Mouse (Mus musculus) megakaryocyte, embryonic 14.5 days (primary cell): Measurements from ENCODE around the gene Zfp719. TPM values are rescaled to one million over a fixed set of nuclear protein-coding genes. Genes with fewer than 3 reads are reported as not detected.

Source experiments
- H3K27me3 ChIP-seq: replicated peaks from 2 replicates; pipeline ENCODE3; 2012; ENCODE audit warnings: inconsistent platforms
- H3K36me3 ChIP-seq: replicated peaks from 2 replicates; pipeline ENCODE3; 2012; ENCODE audit warnings: low read length, inconsistent platforms, mixed read lengths
- H3K4me1 ChIP-seq: 2 replicates; pipeline ENCODE4 v1.6.1; 2012; ENCODE audit warnings: inconsistent platforms
- H3K4me3 ChIP-seq: replicated peaks from 2 replicates; pipeline ENCODE3; 2012; ENCODE audit warnings: moderate library complexity, mild to moderate bottlenecking, inconsistent platforms
- H3K9me3 ChIP-seq: 2 replicates; pipeline ENCODE4 v1.6.1; 2012; ENCODE audit warnings: inconsistent platforms
- FLI1 ChIP-seq: IDR thresholded peaks from 2 replicates; pipeline ENCODE4 v1.6.1; 2012; ENCODE audit warnings: low read length, inconsistent platforms, mixed read lengths
- GATA1 ChIP-seq: IDR thresholded peaks from 3 replicates; pipeline ENCODE4 v1.6.1; 2012; ENCODE audit warnings: mixed read lengths, low read length, inconsistent platforms, borderline replicate concordance
- polyA plus RNA-seq: library from polyadenylated mRNA; stranded (reverse); fragments of >175 nt; gene quantifications from 2 replicates; pipeline ENCODE4 v1.2.3, GENCODE M21; 2012; ENCODE audit warnings: low replicate concordance; ENCODE audit not compliant: insufficient read depth

The Zfp719 gene
- polyA plus RNA-seq, 1 experiment = 0.62 TPM

DNA sequence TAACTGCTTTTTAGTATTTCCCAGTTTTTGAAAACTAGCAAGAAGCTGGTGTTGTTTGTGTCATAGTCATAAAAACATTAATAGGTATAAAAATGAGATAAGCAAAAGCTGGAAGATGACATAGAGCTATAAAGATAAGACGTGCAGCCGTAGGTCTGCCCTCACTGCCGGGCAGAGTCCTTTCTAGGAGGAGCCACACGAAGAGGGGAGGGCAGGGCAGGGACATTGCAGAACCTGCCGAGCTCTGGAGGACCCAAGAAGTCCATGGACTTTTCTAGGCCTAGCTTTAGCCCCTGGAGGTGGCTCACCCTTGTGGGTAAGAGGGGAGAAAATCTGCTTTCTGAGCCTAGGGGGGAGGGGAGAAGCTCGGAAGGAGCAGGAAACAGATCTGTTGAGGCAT lies 55.1 kb downstream of the Zfp719 start, which contains the start of gene Ceacam18:
Gene Ceacam18, plus strand, starts transcription at position 208 of the 400 bp plus-strand sequence.
- Histone ChIP-seq H3K4me3 (no peak within 1 kb of the TSS), H3K4me1 (peaks cover 8% of the 10 kb centered on the region; the same call in 1 of the 2 replicates), H3K36me3 (no peaks in the 10 kb centered on the region), H3K27me3 (no peaks in the 10 kb centered on the region), H3K9me3 (no peaks in the 10 kb centered on the region)
- TF ChIP-seq GATA1 = no peak

DNA sequence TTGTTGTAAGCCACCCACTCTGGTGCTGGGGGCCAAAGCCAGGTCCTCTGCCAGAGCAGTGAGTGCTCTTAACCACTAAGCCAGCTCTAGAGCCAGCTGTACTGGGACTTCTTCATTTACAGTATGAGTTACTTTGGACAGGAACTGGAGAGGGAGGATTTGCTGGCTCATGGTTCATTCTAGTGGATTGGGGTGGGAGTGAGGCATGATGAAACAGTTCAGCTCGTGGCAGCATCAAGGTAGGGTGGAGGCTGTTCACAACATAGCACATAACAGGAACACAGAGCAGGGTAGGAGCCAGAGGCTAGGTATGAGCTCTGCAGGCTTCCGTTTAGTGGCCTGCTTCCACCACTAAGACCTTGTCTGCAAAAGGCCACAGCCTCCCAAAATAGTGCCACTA lies 56.8 kb downstream of the Zfp719 start:
- Histone ChIP-seq H3K36me3 (no peaks in the 10 kb centered on the region), H3K9me3 (no peaks in the 10 kb centered on the region), H3K27me3 (no peaks in the 10 kb centered on the region), H3K4me3 (no peak overlapping the region), H3K4me1 (peaks cover 8% of the 10 kb centered on the region; the same call in 1 of the 2 replicates)
- TF ChIP-seq GATA1 = no peak
- no peak for TF ChIP-seq FLI1

DNA sequence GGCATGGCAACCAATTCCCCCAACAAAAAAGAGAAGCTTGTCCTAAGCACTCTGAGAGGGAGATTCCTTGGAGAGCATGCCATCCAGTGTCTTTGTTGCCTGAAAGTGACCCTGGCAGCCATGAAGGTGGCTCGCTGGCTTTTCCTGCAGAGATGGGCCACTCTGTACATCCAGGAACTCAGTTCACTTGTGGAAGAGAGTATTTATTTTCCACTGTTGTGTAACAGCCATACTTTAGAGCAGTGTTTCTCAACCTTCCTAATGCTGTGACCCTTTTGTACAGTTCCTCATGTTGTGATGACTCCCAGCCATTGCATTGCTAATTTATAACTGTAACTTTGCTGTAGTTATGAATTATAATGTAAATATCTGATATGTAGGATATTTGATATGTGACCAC lies 57.7 kb downstream of the Zfp719 start:
- H3K4me3 ChIP-seq = no peak overlapping the region
- H3K9me3 ChIP-seq = no peaks in the 10 kb centered on the region
- H3K27me3 ChIP-seq = no peaks in the 10 kb centered on the region
- no peaks in the 10 kb centered on the region for H3K36me3 ChIP-seq
- peaks cover 8% of the 10 kb centered on the region; the same call in 1 of the 2 replicates for H3K4me1 ChIP-seq
- TF ChIP-seq GATA1 (no peak), FLI1 (no peak)

DNA sequence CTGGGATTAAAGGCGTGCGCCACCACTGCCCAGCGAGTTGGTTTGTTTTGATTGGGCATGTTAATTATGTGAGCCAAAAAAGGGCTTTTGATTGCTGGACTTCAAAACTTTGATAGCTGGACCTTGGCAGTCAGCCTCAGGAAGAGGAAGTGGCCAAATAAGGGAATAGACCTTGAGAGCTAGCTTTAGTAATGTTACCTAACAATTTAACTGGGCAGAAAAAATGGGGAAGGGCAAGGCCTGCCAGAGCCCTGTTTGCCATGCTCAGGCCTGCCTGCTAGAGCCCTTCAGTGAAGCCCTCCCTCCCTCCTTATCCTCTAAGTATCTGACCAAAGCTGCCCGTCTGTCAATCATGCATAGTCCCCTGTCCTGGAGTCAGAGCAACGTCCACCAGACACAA lies 63.2 kb downstream of the Zfp719 start:
- no peak for TF ChIP-seq FLI1
- Histone ChIP-seq H3K9me3 (peaks cover 3% of the 10 kb centered on the region; the same call in 1 of the 2 replicates), H3K36me3 (no peaks in the 10 kb centered on the region), H3K4me3 (no peak overlapping the region), H3K4me1 (peaks cover 7% of the 10 kb centered on the region; the same call in 1 of the 2 replicates), H3K27me3 (peaks cover 2% of the 10 kb centered on the region)

Other genes with a start within 250 kb of the Zfp719 start
- gene Siglecf, start 228.3 kb upstream of the Zfp719 start, polyA plus RNA-seq = 1.5 and 2.7 TPM in 2 replicates
- 0.10 TPM in 1 of 2 replicates, not detected in the other for gene Siglecg, start 171.4 kb upstream of the Zfp719 start, polyA plus RNA-seq
- 1.4 and 9.3 TPM in 2 replicates for gene Lim2, start 151.9 kb upstream of the Zfp719 start, polyA plus RNA-seq
- 2.9 and 10.0 TPM in 2 replicates for gene Nkg7, start 142.5 kb upstream of the Zfp719 start, polyA plus RNA-seq
- not detected in 2 replicates for gene Cldnd2, start 138.8 kb upstream of the Zfp719 start, polyA plus RNA-seq
- gene Etfb, start 135.5 kb upstream of the Zfp719 start, polyA plus RNA-seq = 68.1 and 368 TPM in 2 replicates
- gene Gm45233, start 135.5 kb upstream of the Zfp719 start, polyA plus RNA-seq = 0.75 TPM in 1 of 2 replicates, not detected in the other
- gene Vsig10l, start 116.5 kb upstream of the Zfp719 start, polyA plus RNA-seq = 3.3 and 9.4 TPM in 2 replicates
- gene Iglon5, start 89.5 kb upstream of the Zfp719 start, polyA plus RNA-seq = not detected in 2 replicates
- gene 4931406B18Rik, start 73.7 kb upstream of the Zfp719 start, polyA plus RNA-seq = not detected in 2 replicates
- gene Cd33, start 35.2 kb upstream of the Zfp719 start, polyA plus RNA-seq = 0.35 TPM in 1 of 2 replicates, not detected in the other
- not detected in 2 replicates for gene Zfp658, start 17.4 kb upstream of the Zfp719 start, polyA plus RNA-seq
- not detected in 2 replicates for gene Zfp819, start 27.6 kb downstream of the Zfp719 start, polyA plus RNA-seq
- gene Ceacam18, start 55.1 kb downstream of the Zfp719 start, polyA plus RNA-seq = 0.86 TPM in 1 of 2 replicates, not detected in the other
- not detected in 2 replicates for gene Siglece, start 80.6 kb downstream of the Zfp719 start, polyA plus RNA-seq
- gene Ctu1, start 92.4 kb downstream of the Zfp719 start, polyA plus RNA-seq = 6.6 and 15.5 TPM in 2 replicates
- gene Klk14, start 110.8 kb downstream of the Zfp719 start, polyA plus RNA-seq = not detected in 2 replicates
- not detected in 2 replicates for gene Klk13, start 133.0 kb downstream of the Zfp719 start, polyA plus RNA-seq
- not detected in 2 replicates for gene Klk12, start 189.3 kb downstream of the Zfp719 start, polyA plus RNA-seq
- not detected in 2 replicates for gene Klk11, start 195.0 kb downstream of the Zfp719 start, polyA plus RNA-seq
- gene Klk10, start 201.4 kb downstream of the Zfp719 start, polyA plus RNA-seq = not detected in 2 replicates
- not detected in 2 replicates for gene Klk9, start 212.3 kb downstream of the Zfp719 start, polyA plus RNA-seq
- gene Klk8, start 218.0 kb downstream of the Zfp719 start, polyA plus RNA-seq = 4.3 and 26.2 TPM in 2 replicates
- gene Klk7, start 231.7 kb downstream of the Zfp719 start, polyA plus RNA-seq = not detected in 2 replicates
- gene Klk6, start 244.9 kb downstream of the Zfp719 start, polyA plus RNA-seq = not detected in 2 replicates